Mouse (Mus musculus) midbrain, embryonic 12.5 days (tissue): ENCODE results near the gene Suox. TPM values are rescaled to one million over a fixed set of nuclear protein-coding genes. Genes with fewer than 3 reads are reported as not detected.

Source experiments
- ATAC-seq: fragments of 200-750 bp; cut with Nextera tagmentation; 2 replicates; pipeline ENCODE4 v1.8.0; 2017; ENCODE audit warnings: low read depth, moderate TSS enrichment, moderate library complexity; ENCODE audit not compliant: low FRiP score
- H3K27ac ChIP-seq: fragments of 300-500 bp; sonication (generic); replicated peaks from 2 replicates; pipeline ENCODE4 v1.5.1; 2016; ENCODE audit warnings: mild to moderate bottlenecking
- H3K27me3 ChIP-seq: fragments of 300-500 bp; sonication (generic); 2 replicates; pipeline ENCODE4 v1.6.1; 2016; ENCODE audit warnings: mild to moderate bottlenecking
- H3K36me3 ChIP-seq: fragments of 300-500 bp; sonication (generic); 2 replicates; pipeline ENCODE4 v1.6.1; 2016
- H3K4me1 ChIP-seq: fragments of 300-500 bp; sonication (generic); 2 replicates; pipeline ENCODE4 v1.6.1; 2016
- H3K4me2 ChIP-seq: fragments of 300-500 bp; sonication (generic); replicated peaks from 2 replicates; pipeline ENCODE4 v1.6.1; 2016; ENCODE audit warnings: mild to moderate bottlenecking, moderate library complexity
- H3K4me3 ChIP-seq: fragments of 300-500 bp; sonication (generic); 2 replicates; pipeline ENCODE4 v1.5.1; 2016; ENCODE audit warnings: mild to moderate bottlenecking
- H3K9ac ChIP-seq: fragments of 300-500 bp; sonication (generic); replicated peaks from 2 replicates; pipeline ENCODE4 v1.6.1; 2016; ENCODE audit warnings: mild to moderate bottlenecking, moderate library complexity
- H3K9me3 ChIP-seq: fragments of 300-500 bp; sonication (generic); 2 replicates; pipeline ENCODE4 v1.6.1; 2016; ENCODE audit warnings: mild to moderate bottlenecking
- WGBS: fragments of 180-500 bp; shearing (Covaris S2); methylation state at CpG from one replicate; pipeline ENCODE4 v1.1.7; 2016; 5-methylcytosine and 5-hydroxymethylcytosine counted together
- polyA plus RNA-seq: library from polyadenylated mRNA; unstranded; fragments of >200 nt; fragmentation: Nextera tagmentation; extraction: Ambion mirVana; gene quantifications from 2 replicates; pipeline ENCODE4 v1.2.1, GENCODE M21; 2016

Suox gene
- polyA plus RNA-seq, 1 experiment from 2014 or later: 13.6 TPM

GRCm38 (mm10) chr10:128621986-128622520 is 51.8 kb downstream of the Suox start:
- Histone ChIP-seq H3K27me3 (no peaks in the 10 kb centered on the region), H3K9ac (no peak overlapping the region), H3K4me2 (no peak overlapping the region), H3K36me3 (peaks cover 30% of the 10 kb centered on the region), H3K4me3 (no peak overlapping the region), H3K4me1 (peaks cover 7% of the 10 kb centered on the region), H3K9me3 (no peaks in the 10 kb centered on the region), H3K27ac (no peak overlapping the region)
- no peak for ATAC-seq
- WGBS: 81% methylated on average over 3 of the region's 3 CpGs

- Histone ChIP-seq H3K4me2 (no peak overlapping the region), H3K27ac (no peak overlapping the region), H3K9me3 (no peaks in the 10 kb centered on the region), H3K36me3 (peaks cover 28% of the 10 kb centered on the region), H3K4me1 (peaks cover 3% of the 10 kb centered on the region), H3K9ac (no peak overlapping the region), H3K4me3 (no peak overlapping the region), H3K27me3 (no peaks in the 10 kb centered on the region)
- ATAC-seq: no peak
Observed at GRCm38 (mm10) chr10:128620241-128620640, 53.6 kb downstream of the Suox start.

Other genes with a start within 250 kb of the Suox start
- gene Smarcc2, start 214.8 kb downstream of the Suox start, polyA plus RNA-seq: 188 and 202 TPM in 2 replicates
- gene Myl6, start 179.9 kb downstream of the Suox start, polyA plus RNA-seq: 747 and 793 TPM in 2 replicates
- gene Myl6b, start 175.4 kb downstream of the Suox start, polyA plus RNA-seq: 2.7 and 3.0 TPM in 2 replicates
- gene Esyt1, start 148.2 kb downstream of the Suox start, polyA plus RNA-seq: 25.6 and 26.6 TPM in 2 replicates
- 20.1 and 22.5 TPM in 2 replicates for gene Zc3h10, start 126.3 kb downstream of the Suox start, polyA plus RNA-seq
- gene Rpl41, start 124.8 kb downstream of the Suox start, polyA plus RNA-seq: 2,391 and 2,602 TPM in 2 replicates
- 164 and 170 TPM in 2 replicates for gene Pa2g4, start 108.1 kb downstream of the Suox start, polyA plus RNA-seq
- 0.76 and 0.94 TPM in 2 replicates for gene Erbb3, start 84.4 kb downstream of the Suox start, polyA plus RNA-seq
- 444 and 507 TPM in 2 replicates for gene Rps26, start 47.3 kb downstream of the Suox start, polyA plus RNA-seq
- 8.3 and 10.4 TPM in 2 replicates for gene Ikzf4, start 28.1 kb downstream of the Suox start, polyA plus RNA-seq
- 96.5 and 102 TPM in 2 replicates for gene Rab5b, start 22.2 kb upstream of the Suox start, polyA plus RNA-seq
- 0.90 and 1.1 TPM in 2 replicates for gene Pmel, start 30.1 kb upstream of the Suox start, polyA plus RNA-seq
- 76.4 and 85.5 TPM in 2 replicates for gene Cdk2, start 31.0 kb upstream of the Suox start, polyA plus RNA-seq
- gene Dgka, start 70.8 kb upstream of the Suox start, polyA plus RNA-seq: 3.9 and 4.8 TPM in 2 replicates
- 50.5 and 54.6 TPM in 2 replicates for gene Pym1, start 73.8 kb upstream of the Suox start, polyA plus RNA-seq
- 0.61 and 0.97 TPM in 2 replicates for gene Mmp19, start 116.8 kb upstream of the Suox start, polyA plus RNA-seq
- 57.9 and 59.8 TPM in 2 replicates for gene Dnajc14, start 130.0 kb upstream of the Suox start, polyA plus RNA-seq
- gene Tmem198b, start 130.3 kb upstream of the Suox start, polyA plus RNA-seq: 21.4 and 24.0 TPM in 2 replicates
- gene Sarnp, start 143.3 kb upstream of the Suox start, polyA plus RNA-seq: 217 and 219 TPM in 2 replicates
- gene Ormdl2, start 147.6 kb upstream of the Suox start, polyA plus RNA-seq: 38.5 and 41.7 TPM in 2 replicates
- gene Gdf11, start 217.6 kb upstream of the Suox start, polyA plus RNA-seq: 10.8 and 12.0 TPM in 2 replicates
- 168 and 190 TPM in 2 replicates for gene Cd63, start 226.9 kb upstream of the Suox start, polyA plus RNA-seq
- 16.2 and 16.6 TPM in 2 replicates for gene Rdh5, start 248.8 kb upstream of the Suox start, polyA plus RNA-seq
- gene Bloc1s1, start 250.0 kb upstream of the Suox start, polyA plus RNA-seq: 235 and 249 TPM in 2 replicates